Mouse (Mus musculus): ENCODE data around the gene Fgfrl1.
A peak's percentile ranks its signal among the peaks of the same experiment; 100 is the strongest.

The Fgfrl1 gene

GRCm38 (mm10) chr5:108667370-108667769, 24.8 kb upstream of the Fgfrl1 start:
- no peak for DNase-seq (ENCODE audit: low spot score in 2 of 2)

GRCm38 (mm10) chr5:108668387-108668932, 23.7 kb upstream of the Fgfrl1 start:
- DNase-seq (ENCODE audit: low spot score in 2 of 2), result no peak

GRCm38 (mm10) chr5:108668977-108669936, 22.9 kb upstream of the Fgfrl1 start, which contains the start of gene Dgkq:
TSS of gene Dgkq (minus strand) at chr5:108669672.
- peak; percentile 70 to 74 for DNase-seq (ENCODE audit: low spot score in 2 of 2)

GRCm38 (mm10) chr5:108669986-108670385, 22.2 kb upstream of the Fgfrl1 start:
- no peak for DNase-seq (ENCODE audit: low spot score in 2 of 2)

GRCm38 (mm10) chr5:108670785-108671184, 21.4 kb upstream of the Fgfrl1 start:
- DNase-seq (ENCODE audit: low spot score in 2 of 2), result peak in 1 of 2 experiments; percentile 62

GRCm38 (mm10) chr5:108671757-108672156, 20.4 kb upstream of the Fgfrl1 start:
- DNase-seq (ENCODE audit: low spot score in 2 of 2), result no peak

- no peak for DNase-seq (ENCODE audit: low spot score in 2 of 2)
These were observed 17.6 kb upstream of the Fgfrl1 start for GRCm38 (mm10) chr5:108674624-108675023.

GRCm38 (mm10) chr5:108675251-108675816, 16.8 kb upstream of the Fgfrl1 start, which contains the start of gene Slc26a1:
TSS of gene Slc26a1 (minus strand) at chr5:108675569.
- DNase-seq (ENCODE audit: low spot score in 2 of 2), result no peak

- no peak for DNase-seq (ENCODE audit: low spot score in 2 of 2)
These were observed 15.2 kb upstream of the Fgfrl1 start for GRCm38 (mm10) chr5:108676772-108677498.

- no peak for DNase-seq (ENCODE audit: low spot score in 2 of 2)
These were observed 14.4 kb upstream of the Fgfrl1 start for GRCm38 (mm10) chr5:108677605-108678295.

- no peak for DNase-seq (ENCODE audit: low spot score in 2 of 2)
These were observed 13.8 kb upstream of the Fgfrl1 start for GRCm38 (mm10) chr5:108678296-108678854.

- DNase-seq (ENCODE audit: low spot score in 2 of 2), result no peak
These were observed 12.3 kb upstream of the Fgfrl1 start for GRCm38 (mm10) chr5:108679909-108680308.

GRCm38 (mm10) chr5:108680871-108681270, 11.3 kb upstream of the Fgfrl1 start:
- no peak for DNase-seq (ENCODE audit: low spot score in 2 of 2)

GRCm38 (mm10) chr5:108689091-108689490, 3.1 kb upstream of the Fgfrl1 start:
- DNase-seq (ENCODE audit: low spot score in 2 of 2), result no peak

- DNase-seq (ENCODE audit: low spot score in 2 of 2), result no peak
These were observed 1.0 kb upstream of the Fgfrl1 start for GRCm38 (mm10) chr5:108691152-108691551.

- peak; percentile 81 to 90 for DNase-seq (ENCODE audit: low spot score in 2 of 2)
These were observed 1.7 kb downstream of the Fgfrl1 start for GRCm38 (mm10) chr5:108693872-108694288.

GRCm38 (mm10) chr5:108694352-108695261, 2.4 kb downstream of the Fgfrl1 start:
- DNase-seq (ENCODE audit: low spot score in 2 of 2), result peak; percentile 18 to 19

GRCm38 (mm10) chr5:108695861-108696260, 3.7 kb downstream of the Fgfrl1 start:
- no peak for DNase-seq (ENCODE audit: low spot score in 2 of 2)

GRCm38 (mm10) chr5:108696542-108696941, 4.4 kb downstream of the Fgfrl1 start:
- no peak for DNase-seq (ENCODE audit: low spot score in 2 of 2)

GRCm38 (mm10) chr5:108697341-108697753, 5.2 kb downstream of the Fgfrl1 start:
- no peak for DNase-seq (ENCODE audit: low spot score in 2 of 2)
